Mouse (Mus musculus): ENCODE data around the gene Rtkn2. TPM values are rescaled to one million over a fixed set of nuclear protein-coding genes. Genes with fewer than 3 reads are reported as not detected.

Gene Rtkn2
- polyA plus RNA-seq, 1 experiment from 2014 or later, result 10.2 TPM

GRCm38 (mm10) chr10:67959982-67960381 lies 19.4 kb upstream of the Rtkn2 start:
- H3K27me3 ChIP-seq (ENCODE audit: insufficient read depth, low read length), result no peaks in the 10 kb centered on the region
- no peak overlapping the region for H3K4me3 ChIP-seq (ENCODE audit: low read length)
- 62% methylated on average over 3 of the region's 3 CpGs for WGBS
- no peak for ATAC-seq (ENCODE audit: low FRiP score, low TSS enrichment)
- H3K27ac ChIP-seq (ENCODE audit: low read length), result no peak overlapping the region
- H3K9ac ChIP-seq (replicated peaks; ENCODE audit: low read length), result no peak overlapping the region
- H3K36me3 ChIP-seq (ENCODE audit: insufficient read depth, low read length), result no peaks in the 10 kb centered on the region
- H3K9me3 ChIP-seq (ENCODE audit: low read length), result no peaks in the 10 kb centered on the region
- no peak overlapping the region for H3K4me2 ChIP-seq (replicated peaks; ENCODE audit: low read depth, low read length)
- H3K4me1 ChIP-seq (ENCODE audit: insufficient read depth, low read length), result no peaks in the 10 kb centered on the region

DNA sequence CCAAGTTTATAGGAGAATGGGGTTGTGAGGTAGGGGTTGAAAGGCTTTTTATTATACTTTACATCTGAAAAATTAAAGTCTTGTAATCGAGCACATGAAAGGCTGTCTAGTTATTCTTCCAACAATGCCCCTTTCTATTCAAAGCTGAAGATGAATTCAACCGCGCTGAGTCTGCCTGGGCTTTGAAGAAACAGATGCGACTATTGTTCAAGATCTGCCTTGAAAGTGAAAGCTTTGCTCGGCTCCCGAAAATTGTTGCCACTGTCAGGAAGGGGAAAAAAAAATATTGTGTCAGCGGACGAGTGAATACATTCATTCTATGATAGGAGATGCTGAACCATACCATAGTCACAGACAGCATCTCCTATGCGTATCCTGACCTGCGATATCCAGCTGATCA lies 16.9 kb upstream of the Rtkn2 start:
- 72% methylated on average over 10 of the region's 10 CpGs for WGBS
- Histone ChIP-seq H3K27ac (ENCODE audit: low read length) (no peak overlapping the region), H3K4me3 (ENCODE audit: low read length) (no peak overlapping the region), H3K9me3 (ENCODE audit: low read length) (no peaks in the 10 kb centered on the region), H3K4me2 (replicated peaks; ENCODE audit: low read depth, low read length) (no peak overlapping the region), H3K9ac (replicated peaks; ENCODE audit: low read length) (no peak overlapping the region), H3K4me1 (ENCODE audit: insufficient read depth, low read length) (no peaks in the 10 kb centered on the region), H3K27me3 (ENCODE audit: insufficient read depth, low read length) (no peaks in the 10 kb centered on the region), H3K36me3 (ENCODE audit: insufficient read depth, low read length) (no peaks in the 10 kb centered on the region)
- no peak for ATAC-seq (ENCODE audit: low FRiP score, low TSS enrichment)

- H3K4me1 ChIP-seq (ENCODE audit: insufficient read depth, low read length), result no peaks in the 10 kb centered on the region
- 67% methylated on average over 8 of the region's 8 CpGs for WGBS
- H3K9ac ChIP-seq (replicated peaks; ENCODE audit: low read length), result no peak overlapping the region
- no peaks in the 10 kb centered on the region for H3K27me3 ChIP-seq (ENCODE audit: insufficient read depth, low read length)
- H3K27ac ChIP-seq (ENCODE audit: low read length), result no peak overlapping the region
- no peaks in the 10 kb centered on the region for H3K9me3 ChIP-seq (ENCODE audit: low read length)
- H3K4me3 ChIP-seq (ENCODE audit: low read length), result no peak overlapping the region
- H3K4me2 ChIP-seq (replicated peaks; ENCODE audit: low read depth, low read length), result no peak overlapping the region
- no peaks in the 10 kb centered on the region for H3K36me3 ChIP-seq (ENCODE audit: insufficient read depth, low read length)
- ATAC-seq (ENCODE audit: low FRiP score, low TSS enrichment), result no peak
Measured at GRCm38 (mm10) chr10:67964060-67964459, 15.3 kb upstream of the Rtkn2 start.

GRCm38 (mm10) chr10:67965251-67965986 lies 14.0 kb upstream of the Rtkn2 start:
- H3K4me3 ChIP-seq (ENCODE audit: low read length), result no peak overlapping the region
- WGBS, result 85% methylated on average over 4 of the region's 4 CpGs

DNA sequence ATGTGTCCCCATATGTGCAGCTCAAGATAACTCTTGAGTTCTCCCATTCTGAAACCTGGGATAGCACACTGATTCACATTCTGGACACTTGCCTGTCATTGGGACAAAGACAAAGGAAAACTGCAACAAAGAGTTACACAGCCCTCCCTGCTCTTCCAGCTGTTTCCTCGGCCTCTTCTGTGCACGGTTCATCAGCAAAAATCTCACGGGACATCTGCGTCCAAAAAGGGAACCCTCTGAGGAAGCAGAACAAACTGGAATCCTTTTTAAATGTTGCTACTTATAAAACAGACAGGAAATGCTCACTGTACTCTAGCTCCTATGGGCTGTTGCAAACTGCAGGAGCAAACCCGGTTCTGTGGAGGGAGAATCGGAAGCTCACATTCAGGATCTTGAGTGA lies 13.3 kb upstream of the Rtkn2 start:
- whole genome bisulfite sequencing, result 47% methylated on average over 6 of the region's 6 CpGs
- Histone ChIP-seq H3K9me3 (ENCODE audit: low read length) (no peaks in the 10 kb centered on the region), H3K9ac (replicated peaks; ENCODE audit: low read length) (no peak overlapping the region), H3K36me3 (ENCODE audit: insufficient read depth, low read length) (no peaks in the 10 kb centered on the region), H3K4me3 (ENCODE audit: low read length) (no peak overlapping the region), H3K4me1 (ENCODE audit: insufficient read depth, low read length) (no peaks in the 10 kb centered on the region), H3K4me2 (replicated peaks; ENCODE audit: low read depth, low read length) (no peak overlapping the region), H3K27me3 (ENCODE audit: insufficient read depth, low read length) (no peaks in the 10 kb centered on the region), H3K27ac (ENCODE audit: low read length) (no peak overlapping the region)
- ATAC-seq (ENCODE audit: low FRiP score, low TSS enrichment), result no peak

More at GRCm38 (mm10) chr10:67965251-67965986, 14.0 kb upstream of the Rtkn2 start:
- H3K9me3 ChIP-seq (ENCODE audit: low read length), result no peaks in the 10 kb centered on the region
- no peaks in the 10 kb centered on the region for H3K4me1 ChIP-seq (ENCODE audit: insufficient read depth, low read length)
- H3K27me3 ChIP-seq (ENCODE audit: insufficient read depth, low read length), result no peaks in the 10 kb centered on the region
- H3K36me3 ChIP-seq (ENCODE audit: insufficient read depth, low read length), result no peaks in the 10 kb centered on the region
- no peak overlapping the region for H3K9ac ChIP-seq (replicated peaks; ENCODE audit: low read length)
- no peak overlapping the region for H3K27ac ChIP-seq (ENCODE audit: low read length)
- H3K4me2 ChIP-seq (replicated peaks; ENCODE audit: low read depth, low read length), result no peak overlapping the region
- ATAC-seq (ENCODE audit: low FRiP score, low TSS enrichment), result no peak

DNA sequence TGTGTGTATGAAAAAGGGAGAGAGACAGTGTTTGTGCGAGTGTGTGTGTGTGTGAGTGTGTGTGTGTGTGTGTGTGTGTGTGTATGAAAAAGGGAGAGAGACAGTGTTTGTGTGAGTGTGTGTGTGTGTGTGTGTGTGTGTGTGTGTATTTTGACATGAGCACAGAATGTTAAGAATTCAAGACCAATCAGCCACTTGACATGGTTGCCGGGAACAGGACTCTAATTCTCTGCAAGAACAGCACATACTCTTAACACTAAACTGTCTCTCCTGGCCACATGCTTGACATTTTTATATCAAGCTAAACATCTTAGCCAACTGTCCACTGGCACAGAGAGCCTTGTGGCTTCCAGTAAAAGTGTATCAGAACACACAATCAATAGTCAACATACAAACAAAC lies 12.4 kb upstream of the Rtkn2 start:
- Histone ChIP-seq H3K4me2 (replicated peaks; ENCODE audit: low read depth, low read length) (no peak overlapping the region), H3K9me3 (ENCODE audit: low read length) (no peaks in the 10 kb centered on the region), H3K9ac (replicated peaks; ENCODE audit: low read length) (no peak overlapping the region), H3K27me3 (ENCODE audit: insufficient read depth, low read length) (no peaks in the 10 kb centered on the region), H3K36me3 (ENCODE audit: insufficient read depth, low read length) (no peaks in the 10 kb centered on the region), H3K4me3 (ENCODE audit: low read length) (no peak overlapping the region), H3K4me1 (ENCODE audit: insufficient read depth, low read length) (no peaks in the 10 kb centered on the region), H3K27ac (ENCODE audit: low read length) (no peak overlapping the region)
- no peak for ATAC-seq (ENCODE audit: low FRiP score, low TSS enrichment)
- WGBS, result 91% methylated on average over 2 of the region's 2 CpGs

- H3K9ac ChIP-seq (replicated peaks; ENCODE audit: low read length), result no peak overlapping the region
- no peak for ATAC-seq (ENCODE audit: low FRiP score, low TSS enrichment)
- H3K27ac ChIP-seq (ENCODE audit: low read length), result no peak overlapping the region
- no peak overlapping the region for H3K4me3 ChIP-seq (ENCODE audit: low read length)
- H3K27me3 ChIP-seq (ENCODE audit: insufficient read depth, low read length), result no peaks in the 10 kb centered on the region
- no peak overlapping the region for H3K4me2 ChIP-seq (replicated peaks; ENCODE audit: low read depth, low read length)
- no peaks in the 10 kb centered on the region for H3K4me1 ChIP-seq (ENCODE audit: insufficient read depth, low read length)
- WGBS, result 50% methylated on average over 11 of the region's 11 CpGs
- no peaks in the 10 kb centered on the region for H3K36me3 ChIP-seq (ENCODE audit: insufficient read depth, low read length)
- no peaks in the 10 kb centered on the region for H3K9me3 ChIP-seq (ENCODE audit: low read length)
Measured at GRCm38 (mm10) chr10:67971166-67971796, 8.1 kb upstream of the Rtkn2 start.

- H3K9me3 ChIP-seq (ENCODE audit: low read length), result no peaks in the 10 kb centered on the region
- no peaks in the 10 kb centered on the region for H3K36me3 ChIP-seq (ENCODE audit: insufficient read depth, low read length)
- no peak overlapping the region for H3K27ac ChIP-seq (ENCODE audit: low read length)
- H3K4me1 ChIP-seq (ENCODE audit: insufficient read depth, low read length), result 0 out of 2 replicates have a peak, but pooled peaks cover 9% of the 10 kb centered on the region
- H3K27me3 ChIP-seq (ENCODE audit: insufficient read depth, low read length), result no peaks in the 10 kb centered on the region
- no peak for ATAC-seq (ENCODE audit: low FRiP score, low TSS enrichment)
- no peak overlapping the region for H3K4me3 ChIP-seq (ENCODE audit: low read length)
- WGBS, result 63% methylated on average over 4 of the region's 4 CpGs
- no peak overlapping the region for H3K9ac ChIP-seq (replicated peaks; ENCODE audit: low read length)
- H3K4me2 ChIP-seq (replicated peaks; ENCODE audit: low read depth, low read length), result no peak overlapping the region
Measured at GRCm38 (mm10) chr10:67977271-67977670, 2.1 kb upstream of the Rtkn2 start.

- Histone ChIP-seq H3K27me3 (ENCODE audit: insufficient read depth, low read length) (no peaks in the 10 kb centered on the region), H3K9me3 (ENCODE audit: low read length) (no peaks in the 10 kb centered on the region), H3K36me3 (ENCODE audit: insufficient read depth, low read length) (peaks cover 7% of the 10 kb centered on the region; the same call in 1 of the 2 replicates), H3K4me3 (ENCODE audit: low read length) (no peak overlapping the region), H3K9ac (replicated peaks; ENCODE audit: low read length) (no peak overlapping the region), H3K27ac (ENCODE audit: low read length) (no peak overlapping the region), H3K4me1 (ENCODE audit: insufficient read depth, low read length) (peaks cover 9% of the 10 kb centered on the region; the same call in 1 of the 2 replicates), H3K4me2 (replicated peaks; ENCODE audit: low read depth, low read length) (no peak overlapping the region)
- 92% methylated on average over 8 of the region's 8 CpGs for WGBS
- no peak for ATAC-seq (ENCODE audit: low FRiP score, low TSS enrichment)
Measured at GRCm38 (mm10) chr10:67983776-67984175, 4.4 kb downstream of the Rtkn2 start.

All from kidney, embryonic 16.5 days (tissue).